Mouse (Mus musculus): ENCODE results near the gene Nfkb2. TPM values are rescaled to one million over a fixed set of nuclear protein-coding genes. Genes with fewer than 3 reads are reported as not detected.

Gene Nfkb2
- total and polyA plus RNA-seq, 3 experiments, result 27.2 to 43.0 TPM; not detected in 1

DNA sequence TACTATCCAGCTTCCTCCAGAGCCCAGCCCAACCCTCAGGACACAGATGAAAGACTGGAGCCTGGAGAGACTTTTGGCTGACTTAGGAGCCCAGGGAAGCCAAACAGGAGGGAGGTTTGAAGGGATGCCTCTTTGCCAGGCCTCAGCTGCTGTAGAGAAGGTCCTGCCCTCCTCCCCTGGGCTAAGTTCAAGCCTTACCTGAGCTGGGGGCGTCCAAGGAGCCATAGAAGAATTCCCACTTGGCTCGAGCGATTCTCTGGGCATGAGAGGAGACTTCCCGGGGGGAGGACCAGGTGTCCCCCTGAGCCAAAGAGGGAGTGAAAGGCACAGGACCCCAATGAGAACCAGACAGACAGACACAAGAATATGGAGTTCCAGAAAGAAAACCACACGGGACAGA lies 19.6 kb downstream of the Nfkb2 start (continued):
- TF ChIP-seq MEF2A (IDR thresholded peaks at IDR 0.05; ENCODE audit: extremely low read depth, insufficient replicate concordance, low read depth, low read length, poor library complexity, severe bottlenecking) (no peak), MAX (IDR thresholded peaks at IDR 0.05; ENCODE audit: low read length) (no peak)

DNA sequence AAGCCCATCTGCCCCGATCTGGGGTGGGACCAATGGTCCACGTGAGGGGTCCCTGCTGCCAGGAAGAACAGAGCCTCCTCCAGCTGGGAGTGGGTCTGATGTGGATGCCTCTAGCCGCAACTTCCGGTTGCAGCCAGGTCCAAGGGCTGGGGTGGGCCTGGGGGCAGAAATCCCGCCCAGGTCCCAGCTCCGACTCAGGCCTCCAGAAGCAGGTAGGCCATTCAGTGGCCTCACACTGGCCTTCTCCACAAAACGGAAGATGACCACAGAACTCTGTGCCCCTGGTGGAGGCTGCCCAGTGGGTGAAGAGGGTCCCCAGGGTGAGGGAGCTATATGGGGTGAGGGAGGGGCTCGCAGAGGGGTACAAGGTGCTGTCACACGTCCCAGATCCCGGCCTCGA lies 20.2 kb downstream of the Nfkb2 start:
- H3K27me3 ChIP-seq (ENCODE audit: control insufficient read depth in 1 of 2, insufficient read depth in 2 of 2, low read length in 2 of 2), result no peaks in the 10 kb centered on the region
- DNase-seq (ENCODE audit: low read depth, low spot score), result no peak
- peaks cover 2% of the 10 kb centered on the region; the same call in 1 of the 2 replicates for H3K79me2 ChIP-seq (ENCODE audit: control insufficient read depth, insufficient read depth, low read length, poor library complexity)
- H3K9me3 ChIP-seq (replicated peaks; ENCODE audit: insufficient read depth, low read length), result no peaks in the 10 kb centered on the region
- TF ChIP-seq HCFC1 (IDR thresholded peaks at IDR 0.05; ENCODE audit: low read depth, low read length) (no peak), TBP (IDR thresholded peaks at IDR 0.05; ENCODE audit: low read depth, low read length) (no peak), BHLHE40 (IDR thresholded peaks at IDR 0.05; ENCODE audit: borderline replicate concordance, low read depth, low read length) (no peak), POLR2A (IDR thresholded peaks at IDR 0.05; ENCODE audit: control insufficient read depth in 1 of 2, insufficient read depth in 1 of 2, low read depth in 1 of 2, low read length in 2 of 2, poor library complexity in 1 of 2) (no peak), ZC3H11A (IDR thresholded peaks at IDR 0.05; ENCODE audit: low read depth, low read length) (no peak), MXI1 (IDR thresholded peaks at IDR 0.05; ENCODE audit: low read depth, low read length) (no peak), USF2 (IDR thresholded peaks at IDR 0.05; ENCODE audit: borderline replicate concordance in 1 of 2, insufficient read depth in 1 of 2, low read depth in 1 of 2, low read length in 2 of 2) (no peak), MEF2A (IDR thresholded peaks at IDR 0.05; ENCODE audit: extremely low read depth, insufficient replicate concordance, low read depth, low read length, poor library complexity, severe bottlenecking) (no peak)
- peaks cover 0 to 25% of the 10 kb centered on the region in 2 experiments; a peak in 2 of 4 replicates for H3K4me1 ChIP-seq (ENCODE audit: control insufficient read depth in 1 of 2, insufficient read depth in 2 of 2, low read length in 2 of 2)
- H3K9ac ChIP-seq (ENCODE audit: control insufficient read depth, low read depth, low read length, poor library complexity, severe bottlenecking), result no peak overlapping the region
- no peak overlapping the region for H3K4me3 ChIP-seq (ENCODE audit: control insufficient read depth in 1 of 2, insufficient read depth in 1 of 2, low read depth in 2 of 2, low read length in 2 of 2)
- peaks cover 0 to 7% of the 10 kb centered on the region in 2 experiments; a peak in 2 of 4 replicates for H3K36me3 ChIP-seq (ENCODE audit: control insufficient read depth in 1 of 2, insufficient read depth in 2 of 2, low read length in 2 of 2)
- no peak overlapping the region for H3K27ac ChIP-seq (ENCODE audit: control insufficient read depth, low read depth, low read length)

DNA sequence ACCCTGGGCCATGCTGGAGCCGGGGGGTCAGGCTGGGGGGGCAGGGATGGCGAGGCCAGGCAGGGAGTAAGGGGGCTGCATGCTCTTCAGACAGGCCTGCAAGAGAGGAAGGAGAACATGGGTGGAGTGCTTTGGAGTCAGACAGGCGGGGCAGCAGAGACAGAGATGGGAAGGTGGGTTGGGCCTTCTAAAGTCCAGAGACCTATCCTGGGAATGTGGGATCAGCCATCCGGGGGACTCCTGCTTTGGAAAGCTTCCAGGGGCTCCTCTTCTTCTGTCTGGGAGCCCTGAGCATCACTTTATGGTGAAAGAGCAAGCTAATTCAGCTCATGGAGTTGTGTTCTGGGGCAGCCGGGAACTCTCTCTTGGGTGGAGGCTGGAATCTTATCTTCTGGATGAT lies 20.8 kb downstream of the Nfkb2 start:
- no peak for DNase-seq (ENCODE audit: low read depth, low spot score)
- Histone ChIP-seq H3K36me3 (ENCODE audit: control insufficient read depth in 1 of 2, insufficient read depth in 2 of 2, low read length in 2 of 2) (peaks cover 0 to 7% of the 10 kb centered on the region in 2 experiments; a peak in 2 of 4 replicates), H3K79me2 (ENCODE audit: control insufficient read depth, insufficient read depth, low read length, poor library complexity) (peaks cover 2% of the 10 kb centered on the region; the same call in 1 of the 2 replicates), H3K4me3 (ENCODE audit: control insufficient read depth in 1 of 2, insufficient read depth in 1 of 2, low read depth in 2 of 2, low read length in 2 of 2) (no peak overlapping the region), H3K9me3 (replicated peaks; ENCODE audit: insufficient read depth, low read length) (no peaks in the 10 kb centered on the region), H3K4me1 (ENCODE audit: control insufficient read depth in 1 of 2, insufficient read depth in 2 of 2, low read length in 2 of 2) (peaks cover 0 to 25% of the 10 kb centered on the region in 2 experiments; a peak in 2 of 4 replicates), H3K27me3 (ENCODE audit: control insufficient read depth in 1 of 2, insufficient read depth in 2 of 2, low read length in 2 of 2) (no peaks in the 10 kb centered on the region), H3K9ac (ENCODE audit: control insufficient read depth, low read depth, low read length, poor library complexity, severe bottlenecking) (no peak overlapping the region), H3K27ac (ENCODE audit: control insufficient read depth, low read depth, low read length) (no peak overlapping the region)
- TF ChIP-seq NELFE (IDR thresholded peaks at IDR 0.05; ENCODE audit: low read depth, low read length) (no peak), BHLHE40 (IDR thresholded peaks at IDR 0.05; ENCODE audit: borderline replicate concordance, low read depth, low read length) (no peak), USF2 (IDR thresholded peaks at IDR 0.05; ENCODE audit: borderline replicate concordance in 1 of 2, insufficient read depth in 1 of 2, low read depth in 1 of 2, low read length in 2 of 2) (no peak), MAZ (IDR thresholded peaks at IDR 0.05; ENCODE audit: low read depth, low read length) (no peak)

Data from MEL (cell line).